Mouse (Mus musculus) c-Kit-positive CD71-positive TER-119-negative erythroid progenitor cells, embryonic 14.5 days (primary cell): ENCODE measurements around the gene Olfr222.

ENCODE experiments used
- DNase-seq: peaks from one replicate; pipeline ENCODE4 v3.0.0-alpha.2; 2013; ENCODE audit warnings: low read depth

Olfr222 gene

GRCm38 (mm10) chr11:59540123-59540522, 35.9 kb downstream of the Olfr222 start:
- DNase-seq: no peak

- no peak for DNase-seq
Measured at GRCm38 (mm10) chr11:59538387-59538786, 37.6 kb downstream of the Olfr222 start.

GRCm38 (mm10) chr11:59537218-59538130, 38.6 kb downstream of the Olfr222 start:
- DNase-seq: peak; percentile 10

GRCm38 (mm10) chr11:59531562-59531961, 44.5 kb downstream of the Olfr222 start:
- no peak for DNase-seq

- DNase-seq: no peak
Measured at GRCm38 (mm10) chr11:59530870-59531535, 45.0 kb downstream of the Olfr222 start.

GRCm38 (mm10) chr11:59530221-59530620, 45.8 kb downstream of the Olfr222 start:
- no peak for DNase-seq

- no peak for DNase-seq
Measured at GRCm38 (mm10) chr11:59526472-59527080, 49.5 kb downstream of the Olfr222 start, which contains the start of gene Zkscan17. Gene Zkscan17 (minus strand): TSS chr11:59526751.

GRCm38 (mm10) chr11:59525237-59525636, 50.8 kb downstream of the Olfr222 start:
- DNase-seq: peak; percentile 48

- DNase-seq: no peak
Measured at GRCm38 (mm10) chr11:59524150-59524549, 51.9 kb downstream of the Olfr222 start.
